Mouse (Mus musculus) spleen, adult 2 months (tissue): ENCODE results near the gene Ajm1. TPM values are rescaled to one million over a fixed set of nuclear protein-coding genes. Genes with fewer than 3 reads are reported as not detected.
A peak's percentile ranks its signal among the peaks of the same experiment; 100 is the strongest.

Experiments
- DNase-seq, 2 experiments: peaks; one replicate each; pipeline versions ENCODE4 v3.0.0 to v3.0.0-alpha.2; 2012 to 2021; ENCODE audit warnings: low spot score in 2 of 2, low read depth in 1 of 2
- H3K27ac ChIP-seq: fragments of 200-500 bp; 2 replicates; pipeline ENCODE4 v1.5.1; 2012; ENCODE audit warnings: low read length, inconsistent platforms; ENCODE audit not compliant: insufficient read depth
- H3K27me3 ChIP-seq: fragments of 200-500 bp; 2 replicates; pipeline ENCODE4 v1.6.1; 2012; ENCODE audit warnings: mild to moderate bottlenecking, moderate library complexity, low read length, inconsistent platforms; ENCODE audit not compliant: control insufficient read depth, insufficient read depth
- H3K36me3 ChIP-seq: fragments of 200-500 bp; 2 replicates; pipeline ENCODE4 v1.6.1; 2012; ENCODE audit warnings: mild to moderate bottlenecking, low read length, inconsistent platforms; ENCODE audit not compliant: control insufficient read depth, insufficient read depth
- H3K4me1 ChIP-seq: fragments of 200-500 bp; 2 replicates; pipeline ENCODE4 v1.6.1; 2011; ENCODE audit warnings: inconsistent platforms; ENCODE audit not compliant: control insufficient read depth, insufficient read depth, insufficient read length
- H3K4me3 ChIP-seq: fragments of 200-500 bp; 2 replicates; pipeline ENCODE4 v1.5.1; 2011; ENCODE audit warnings: mild to moderate bottlenecking, inconsistent platforms; ENCODE audit not compliant: insufficient read depth, insufficient read length; ENCODE audit errors: extremely low read depth
- CTCF ChIP-seq: fragments of 200-500 bp; IDR thresholded peaks from 2 replicates; pipeline ENCODE4 v1.5.1; 2011; ENCODE audit warnings: mild to moderate bottlenecking, inconsistent platforms; ENCODE audit not compliant: insufficient read depth, insufficient read length, insufficient replicate concordance; ENCODE audit errors: extremely low read depth
- POLR2A ChIP-seq: fragments of 200-500 bp; IDR thresholded peaks from 2 replicates; pipeline ENCODE4 v1.6.1; 2011; ENCODE audit warnings: low read depth, low read length, inconsistent platforms
- WGBS: fragments of 180-500 bp; shearing (Covaris S2); methylation state at CpG from one replicate; pipeline ENCODE4 v1.1.7; 2018; 5-methylcytosine and 5-hydroxymethylcytosine counted together
- polyA plus RNA-seq: library from polyadenylated mRNA; depleted of rRNA; stranded (reverse); fragments of >200 nt; gene quantifications from 2 replicates; pipeline ENCODE4 v1.2.3, GENCODE M21; 2012

Ajm1 gene
- polyA plus RNA-seq, 1 experiment = 6.3 TPM

- H3K4me3 ChIP-seq = no peak overlapping the region
- H3K36me3 ChIP-seq = no peaks in the 10 kb centered on the region
- no peak overlapping the region for H3K27ac ChIP-seq
- H3K27me3 ChIP-seq = 0 out of 2 replicates have a peak, but pooled peaks cover 2% of the 10 kb centered on the region
- peaks cover 4% of the 10 kb centered on the region; the same call in 1 of the 2 replicates for H3K4me1 ChIP-seq
- WGBS = 21% methylated on average over 6 of the region's 6 CpGs
- DNase-seq = peak in 1 of 2 experiments; percentile 14
- TF ChIP-seq CTCF (no peak), POLR2A (no peak)
Measured at GRCm38 (mm10) chr2:25620386-25620785, 38.8 kb upstream of the Ajm1 start.

GRCm38 (mm10) chr2:25617578-25617977 is 36.0 kb upstream of the Ajm1 start, which contains the start of gene Ccdc183:
Gene Ccdc183 (minus strand): TSS chr2:25617678.
- H3K36me3 ChIP-seq = no peaks in the 10 kb centered on the region
- H3K27ac ChIP-seq = no peak within 1 kb of the TSS
- WGBS = 91% methylated on average over 3 of the region's 3 CpGs
- no peak for TF ChIP-seq POLR2A
- TF ChIP-seq CTCF = no peak
- DNase-seq = no peak
- H3K4me3 ChIP-seq = no peak within 1 kb of the TSS
- H3K27me3 ChIP-seq = peaks cover 2% of the 10 kb centered on the region; the same call in 1 of the 2 replicates
- H3K4me1 ChIP-seq = peaks cover 4% of the 10 kb centered on the region; the same call in 1 of the 2 replicates

GRCm38 (mm10) chr2:25616398-25616797 is 34.8 kb upstream of the Ajm1 start:
- 38% methylated on average over 22 of the region's 22 CpGs for WGBS
- DNase-seq = no peak
- Histone ChIP-seq H3K27ac (no peak overlapping the region), H3K4me3 (no peak overlapping the region), H3K36me3 (no peaks in the 10 kb centered on the region), H3K27me3 (peaks cover 2% of the 10 kb centered on the region; the same call in 1 of the 2 replicates), H3K4me1 (no peaks in the 10 kb centered on the region; the same call in 1 of the 2 replicates)
- TF ChIP-seq POLR2A (no peak), CTCF (no peak)

- 54% methylated on average over 10 of the region's 10 CpGs for whole genome bisulfite sequencing
- H3K4me1 ChIP-seq = peaks cover 7% of the 10 kb centered on the region; the same call in 1 of the 2 replicates
- TF ChIP-seq POLR2A (no peak), CTCF (no peak)
- no peak overlapping the region for H3K27ac ChIP-seq
- H3K36me3 ChIP-seq = no peaks in the 10 kb centered on the region
- DNase-seq = no peak
- no peaks in the 10 kb centered on the region; the same call in 1 of the 2 replicates for H3K27me3 ChIP-seq
- H3K4me3 ChIP-seq = no peak overlapping the region; the same call in 1 of the 2 replicates
Measured at GRCm38 (mm10) chr2:25608671-25609070, 27.1 kb upstream of the Ajm1 start.

- Histone ChIP-seq H3K4me1 (peaks cover 7% of the 10 kb centered on the region; the same call in 1 of the 2 replicates), H3K36me3 (no peaks in the 10 kb centered on the region), H3K27me3 (no peaks in the 10 kb centered on the region; the same call in 1 of the 2 replicates), H3K4me3 (peak within 1 kb of the TSS; percentile 94), H3K27ac (peak within 1 kb of the TSS; percentile 69)
- under 1% methylated on average over 80 of the region's 80 CpGs for WGBS
- peak; percentile 69 to 80 for DNase-seq
- TF ChIP-seq POLR2A (peak; percentile 84), CTCF (no peak)
Measured at GRCm38 (mm10) chr2:25607761-25608622, 26.4 kb upstream of the Ajm1 start, which contains the start of gene Rabl6. Gene Rabl6 (minus strand): TSS chr2:25608521.

GRCm38 (mm10) chr2:25602526-25602925 is 21.0 kb upstream of the Ajm1 start:
- 93% methylated on average over 5 of the region's 5 CpGs for WGBS
- H3K36me3 ChIP-seq = peaks cover 23% of the 10 kb centered on the region
- no peak overlapping the region for H3K27ac ChIP-seq
- TF ChIP-seq POLR2A (no peak), CTCF (no peak)
- DNase-seq = no peak
- peaks cover 5% of the 10 kb centered on the region; the same call in 1 of the 2 replicates for H3K4me1 ChIP-seq
- H3K27me3 ChIP-seq = no peaks in the 10 kb centered on the region
- H3K4me3 ChIP-seq = no peak overlapping the region

GRCm38 (mm10) chr2:25600037-25600436 is 18.5 kb upstream of the Ajm1 start:
- TF ChIP-seq POLR2A (no peak), CTCF (no peak)
- Histone ChIP-seq H3K36me3 (peaks cover 37% of the 10 kb centered on the region), H3K27me3 (no peaks in the 10 kb centered on the region), H3K4me3 (no peak overlapping the region), H3K4me1 (no peaks in the 10 kb centered on the region), H3K27ac (no peak overlapping the region)
- 94% methylated on average over 2 of the region's 2 CpGs for WGBS
- DNase-seq = no peak
